Mouse (Mus musculus) cerebellum, adult 2 months (tissue): Measurements from ENCODE around the gene Mafk.

ENCODE experiments used
- CTCF ChIP-seq: fragments of 200-500 bp; IDR thresholded peaks from 2 replicates; pipeline ENCODE4 v1.5.1; 2011; ENCODE audit warnings: low read depth, mild to moderate bottlenecking, control low read depth, low read length, moderate library complexity, borderline replicate concordance; ENCODE audit not compliant: insufficient read depth
- POLR2A ChIP-seq: fragments of 200-500 bp; IDR thresholded peaks from 2 replicates; pipeline ENCODE4 v1.6.1; 2011; ENCODE audit warnings: low read length, control low read depth, borderline replicate concordance; ENCODE audit not compliant: insufficient read depth

DNA sequence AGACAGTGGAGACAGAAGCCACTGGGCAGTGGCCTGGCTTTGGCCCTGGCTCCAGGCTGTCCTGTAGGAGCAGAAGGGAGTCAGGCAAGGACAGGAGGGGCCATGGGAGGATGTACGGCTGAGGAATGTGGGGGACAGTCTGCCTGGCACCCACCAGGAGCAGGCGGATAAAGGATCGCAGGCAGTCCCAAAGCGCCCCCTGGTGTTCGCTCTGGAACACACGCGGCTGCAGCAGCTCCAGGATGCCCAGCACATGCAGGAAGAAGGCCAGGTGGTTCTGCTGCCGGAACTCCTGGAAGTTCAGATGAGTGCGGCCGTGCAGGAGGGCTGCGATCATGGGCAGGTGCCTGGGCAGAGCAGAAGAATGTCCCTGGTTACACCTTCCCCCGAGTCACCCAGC is 36.6 kb upstream of the Mafk start:
- TF ChIP-seq POLR2A (no peak), CTCF (peak; percentile 69)
